Mouse (Mus musculus) neural tube, embryonic 13.5 days (tissue): ENCODE measurements at regions not wholly inside any gene's neighbourhood (a gene's known extent, or its start where the extent isn't known, plus 50 kb on each side); places are given as distances from the start of the nearest gene placed in this dataset.
A peak's percentile ranks its signal among the peaks of the same experiment; 100 is the strongest.
"Not testable (repeated sequence)": the region's sequence is repeated elsewhere in the genome, so short reads cannot be mapped to it uniquely, and the experiment has no call there.

Source experiments
- ATAC-seq: fragments of 200-750 bp; cut with Nextera tagmentation; 2 replicates; pipeline ENCODE4 v1.8.0; 2017; ENCODE audit warnings: low read depth, mild to moderate bottlenecking, moderate TSS enrichment, moderate library complexity
- H3K27ac ChIP-seq: fragments of 300-500 bp; sonication (generic); replicated peaks from 2 replicates; pipeline ENCODE4 v1.5.1; 2015; ENCODE audit warnings: moderate library complexity, mild to moderate bottlenecking, inconsistent platforms
- H3K27me3 ChIP-seq: fragments of 300-500 bp; sonication (generic); 2 replicates; pipeline ENCODE4 v1.6.1; 2015; ENCODE audit warnings: mild to moderate bottlenecking, inconsistent platforms
- H3K36me3 ChIP-seq: fragments of 300-500 bp; sonication (generic); 2 replicates; pipeline ENCODE4 v1.6.1; 2015; ENCODE audit warnings: mild to moderate bottlenecking, inconsistent platforms
- H3K4me1 ChIP-seq: fragments of 300-500 bp; sonication (generic); replicated peaks from 2 replicates; pipeline ENCODE4 v1.6.1; 2015; ENCODE audit warnings: inconsistent platforms
- H3K4me2 ChIP-seq: fragments of 300-500 bp; sonication (generic); 2 replicates; pipeline ENCODE4 v1.6.1; 2015; ENCODE audit warnings: inconsistent platforms, mild to moderate bottlenecking, moderate library complexity
- H3K4me3 ChIP-seq: fragments of 300-500 bp; sonication (generic); 2 replicates; pipeline ENCODE4 v1.5.1; 2015; ENCODE audit warnings: mild to moderate bottlenecking, inconsistent platforms
- H3K9ac ChIP-seq: fragments of 300-500 bp; sonication (generic); 2 replicates; pipeline ENCODE4 v1.6.1; 2015; ENCODE audit warnings: moderate library complexity, mild to moderate bottlenecking, inconsistent platforms
- H3K9me3 ChIP-seq: fragments of 300-500 bp; sonication (generic); 2 replicates; pipeline ENCODE4 v1.6.1; 2016; ENCODE audit warnings: inconsistent platforms
- WGBS: fragments of 180-500 bp; shearing (Covaris S2); methylation state at CpG from one replicate; pipeline ENCODE4 v1.1.7; 2015; 5-methylcytosine and 5-hydroxymethylcytosine counted together

DNA sequence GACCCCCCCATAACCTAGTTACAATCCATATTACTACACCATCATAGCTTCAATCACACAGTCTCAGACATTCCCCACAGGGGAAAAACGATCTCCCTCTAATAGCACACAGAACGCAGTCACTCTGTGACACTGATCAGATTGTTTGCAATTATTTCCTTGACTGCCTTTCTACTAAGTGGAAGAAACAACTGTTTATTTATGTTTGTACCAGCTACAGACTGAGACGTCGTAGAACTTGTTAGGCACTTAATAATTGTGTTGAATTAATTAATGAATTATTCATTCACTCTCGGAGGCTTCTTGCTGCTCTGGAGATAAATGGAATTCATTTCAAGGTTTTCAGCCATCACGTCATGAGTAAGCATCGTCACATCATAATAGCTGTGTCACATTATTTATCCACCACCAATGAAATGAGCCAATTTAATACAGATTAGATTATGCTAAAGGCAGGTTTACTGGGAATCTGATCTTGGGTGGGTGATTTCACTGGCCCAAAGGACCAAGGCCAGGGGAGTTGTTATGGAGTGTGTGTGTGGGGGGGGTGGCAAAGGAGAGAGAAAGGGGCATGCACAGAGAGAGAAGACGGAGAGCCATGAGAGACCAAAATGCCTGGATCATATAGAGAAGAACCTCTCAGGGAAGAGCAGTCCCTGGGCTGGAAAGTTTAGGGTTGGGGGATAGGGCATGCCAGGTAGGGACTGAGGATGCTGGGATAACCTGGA lies 355.7 kb upstream of the Zwint start:
- no peak overlapping the region for H3K9ac ChIP-seq
- H3K4me1 ChIP-seq: no peaks in the 10 kb centered on the region
- no peak; the same call in 1 of the 2 replicates for ATAC-seq
- H3K9me3 ChIP-seq: no peaks in the 10 kb centered on the region
- H3K4me2 ChIP-seq: no peak overlapping the region
- H3K27ac ChIP-seq: no peak overlapping the region
- 37% methylated on average over 8 of the region's 8 CpGs for WGBS
- no peaks in the 10 kb centered on the region for H3K36me3 ChIP-seq
- no peaks in the 10 kb centered on the region for H3K27me3 ChIP-seq
- no peak overlapping the region for H3K4me3 ChIP-seq

DNA sequence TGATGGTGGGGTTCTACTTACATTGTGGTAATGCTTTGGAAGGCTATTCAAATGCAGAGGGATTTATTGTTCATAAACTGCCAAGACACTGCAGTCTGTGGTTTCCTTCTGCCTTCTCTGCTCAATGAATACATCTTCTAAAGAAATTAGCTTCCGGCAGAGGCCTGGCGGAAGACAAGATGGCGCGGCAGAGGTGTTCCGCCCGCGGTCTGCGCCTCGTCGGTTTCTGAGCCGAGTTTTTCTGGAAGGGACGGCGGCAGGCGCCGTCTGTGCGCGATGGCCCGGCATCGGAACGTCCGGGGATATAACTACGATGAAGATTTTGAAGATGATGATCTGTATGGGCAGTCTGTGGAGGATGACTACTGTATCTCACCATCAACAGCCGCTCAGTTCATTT lies 345.6 kb upstream of the Zwint start:
- H3K9ac ChIP-seq, H3K27ac ChIP-seq, H3K4me1 ChIP-seq, ATAC-seq, H3K36me3 ChIP-seq, H3K4me3 ChIP-seq, H3K9me3 ChIP-seq, H3K4me2 ChIP-seq, H3K27me3 ChIP-seq: not testable (repeated sequence)
- WGBS: 96% methylated on average over 23 of the region's 23 CpGs

DNA sequence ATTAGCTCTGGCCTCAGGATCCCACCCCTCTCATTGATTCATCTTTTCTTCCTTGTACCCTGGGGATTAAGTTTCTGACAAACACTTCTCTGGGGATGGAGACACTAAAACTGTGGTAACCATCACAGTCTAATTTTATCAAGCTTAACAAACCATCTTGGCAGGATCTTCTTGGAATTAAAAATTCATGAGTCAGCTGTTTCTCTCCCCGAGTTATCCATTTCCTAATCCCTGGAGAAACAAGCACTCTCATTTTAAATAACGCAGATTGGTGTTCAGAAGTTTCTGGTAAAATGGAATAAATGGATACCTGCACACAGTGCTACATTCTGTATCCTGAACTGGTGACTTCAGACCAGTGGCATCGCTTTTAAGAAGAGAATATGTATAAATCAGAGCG lies 336.3 kb upstream of the Zwint start:
- no peak overlapping the region for H3K9ac ChIP-seq
- H3K4me3 ChIP-seq: no peak overlapping the region
- H3K27me3 ChIP-seq: no peaks in the 10 kb centered on the region
- H3K4me1 ChIP-seq: no peaks in the 10 kb centered on the region
- ATAC-seq: no peak
- H3K4me2 ChIP-seq: no peak overlapping the region
- 74% methylated on average over 4 of the region's 4 CpGs for WGBS
- no peaks in the 10 kb centered on the region for H3K9me3 ChIP-seq
- H3K36me3 ChIP-seq: no peaks in the 10 kb centered on the region
- H3K27ac ChIP-seq: no peak overlapping the region

DNA sequence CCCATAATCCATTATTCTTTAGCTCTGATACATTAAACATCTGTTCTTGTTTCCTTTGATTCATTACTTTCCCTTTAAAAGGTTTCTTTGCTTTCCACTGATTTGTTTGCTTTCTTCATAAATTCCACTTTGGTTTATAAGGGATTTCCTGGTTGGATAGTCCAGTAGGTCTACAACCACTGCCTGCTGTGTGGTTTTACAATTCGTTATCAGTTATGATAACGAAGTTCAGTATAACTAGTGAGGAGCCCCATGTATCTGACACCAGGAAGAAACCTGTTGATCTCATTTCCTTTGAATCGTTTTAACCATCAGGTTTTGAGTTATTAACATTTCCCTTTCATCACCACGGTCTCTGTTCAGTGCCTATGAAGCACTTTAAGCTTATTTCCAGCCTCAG lies 334.3 kb upstream of the Zwint start:
- 82% methylated on average over 4 of the region's 4 CpGs for WGBS
- Histone ChIP-seq H3K27ac (no peak overlapping the region), H3K4me3 (no peak overlapping the region), H3K36me3 (no peaks in the 10 kb centered on the region), H3K27me3 (no peaks in the 10 kb centered on the region), H3K4me1 (no peaks in the 10 kb centered on the region), H3K4me2 (no peak overlapping the region), H3K9ac (no peak overlapping the region), H3K9me3 (no peaks in the 10 kb centered on the region)
- ATAC-seq: no peak

DNA sequence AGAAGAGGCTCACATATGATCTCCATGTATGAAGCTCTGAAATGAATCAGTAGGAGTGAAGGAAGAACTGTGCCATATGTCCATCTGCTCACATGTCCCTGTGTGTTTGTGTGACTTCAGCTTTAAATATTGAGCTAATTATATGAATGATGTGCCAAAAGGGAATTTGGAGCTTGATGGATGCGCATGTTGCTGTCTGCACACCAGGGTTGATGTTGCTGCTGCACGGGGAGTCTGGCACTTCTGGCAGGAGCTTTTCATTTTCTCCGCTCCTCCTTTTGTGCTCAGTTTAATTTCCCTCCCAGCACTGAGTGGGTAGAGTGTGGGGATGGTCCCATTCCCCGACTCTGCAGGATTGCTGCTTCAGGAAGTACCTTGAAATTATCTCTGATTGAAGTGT lies 328.0 kb upstream of the Zwint start:
- Histone ChIP-seq H3K9me3 (no peaks in the 10 kb centered on the region), H3K4me2 (no peak overlapping the region), H3K27ac (no peak overlapping the region), H3K36me3 (no peaks in the 10 kb centered on the region), H3K9ac (no peak overlapping the region), H3K4me3 (no peak overlapping the region), H3K4me1 (no peaks in the 10 kb centered on the region), H3K27me3 (no peaks in the 10 kb centered on the region)
- peak; percentile 36; the same call in 1 of the 2 replicates for ATAC-seq
- 33% methylated on average over 4 of the region's 4 CpGs for WGBS

DNA sequence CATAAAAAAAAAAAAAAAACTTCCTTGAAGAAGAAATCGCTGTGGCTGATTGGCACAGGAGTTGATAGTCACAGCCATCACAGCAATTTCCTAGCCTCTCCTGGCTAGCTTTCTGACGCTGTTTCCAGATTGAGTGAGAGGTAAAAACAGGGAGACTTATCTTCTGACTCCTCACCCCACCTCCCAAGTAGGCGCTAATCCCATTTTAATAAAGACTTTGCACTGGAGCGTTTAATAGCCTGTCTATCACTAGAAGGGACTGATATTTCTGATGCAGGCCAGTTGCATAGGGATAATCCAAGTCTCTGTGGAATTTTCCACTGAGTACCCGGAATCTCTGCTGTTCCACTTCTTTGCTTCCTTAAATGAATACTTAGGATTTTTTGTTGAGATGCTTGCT lies 307.4 kb upstream of the Zwint start:
- Histone ChIP-seq H3K9ac (no peak overlapping the region), H3K4me3 (no peak overlapping the region), H3K4me2 (no peak overlapping the region), H3K9me3 (no peaks in the 10 kb centered on the region), H3K4me1 (no peaks in the 10 kb centered on the region), H3K27me3 (no peaks in the 10 kb centered on the region), H3K27ac (no peak overlapping the region), H3K36me3 (no peaks in the 10 kb centered on the region)
- ATAC-seq: no peak
- 84% methylated on average over 5 of the region's 5 CpGs for WGBS

DNA sequence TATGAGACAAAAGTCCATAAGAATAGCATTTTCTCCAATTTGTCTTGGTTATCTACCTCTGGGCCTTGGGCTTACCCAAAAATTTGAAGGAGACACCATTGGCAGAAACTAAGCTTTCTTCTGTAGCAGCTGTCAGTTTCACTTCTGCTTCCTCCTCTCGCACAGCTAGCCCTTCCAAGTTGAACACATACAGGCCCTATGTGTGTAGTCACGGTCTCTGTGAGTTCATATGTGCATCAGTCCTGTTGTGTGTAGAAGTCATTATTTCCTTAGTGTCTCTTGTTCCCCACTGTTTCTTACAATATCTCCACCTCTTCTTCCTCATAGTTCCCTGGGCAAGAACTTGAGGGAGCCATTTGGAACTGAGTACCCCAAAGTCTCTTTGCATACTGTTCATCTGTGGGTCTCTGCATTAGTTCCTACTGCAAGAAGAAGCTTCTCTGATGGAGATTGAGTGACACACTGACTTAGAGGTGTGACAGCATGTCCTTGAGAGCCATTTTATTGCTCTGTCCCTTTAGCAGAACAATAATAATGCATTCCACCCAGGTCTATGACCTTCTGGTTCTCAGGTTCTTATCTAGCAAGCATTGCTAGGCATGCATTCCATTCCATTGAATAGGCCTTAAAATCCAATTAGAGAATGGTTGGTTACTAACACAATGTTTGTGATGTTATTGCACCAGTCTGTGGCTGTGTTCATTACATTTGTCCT lies 306.5 kb upstream of the Zwint start:
- Histone ChIP-seq H3K9me3 (no peaks in the 10 kb centered on the region), H3K4me2 (no peak overlapping the region), H3K4me3 (no peak overlapping the region), H3K27ac (no peak overlapping the region), H3K27me3 (no peaks in the 10 kb centered on the region), H3K4me1 (no peaks in the 10 kb centered on the region), H3K9ac (no peak overlapping the region), H3K36me3 (no peaks in the 10 kb centered on the region)
- WGBS: 91% methylated on average over 2 of the region's 2 CpGs
- ATAC-seq: no peak

DNA sequence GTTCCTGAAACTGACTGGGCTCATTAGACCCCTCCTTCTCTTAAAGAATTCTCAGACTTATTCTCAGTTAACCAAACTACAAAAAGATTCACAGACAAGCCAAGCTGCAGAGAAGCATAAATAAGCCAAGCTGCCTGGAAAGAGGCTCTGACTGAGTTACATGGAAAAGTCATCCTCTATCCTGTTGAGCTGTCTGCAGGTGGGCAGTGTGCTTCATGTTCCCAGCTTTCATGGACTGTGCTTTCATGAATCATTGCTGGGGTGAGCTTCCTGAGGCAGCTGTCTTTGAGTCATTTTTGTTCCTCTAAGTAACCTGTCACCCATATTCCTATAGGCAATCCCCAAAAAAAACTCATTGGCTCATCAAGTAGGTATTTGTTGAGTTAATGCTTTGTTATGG lies 301.8 kb upstream of the Zwint start:
- Histone ChIP-seq H3K4me3 (no peak overlapping the region), H3K4me1 (no peaks in the 10 kb centered on the region), H3K27me3 (no peaks in the 10 kb centered on the region), H3K9ac (no peak overlapping the region), H3K36me3 (no peaks in the 10 kb centered on the region), H3K27ac (no peak overlapping the region), H3K9me3 (no peaks in the 10 kb centered on the region), H3K4me2 (no peak overlapping the region)
- no peak for ATAC-seq

DNA sequence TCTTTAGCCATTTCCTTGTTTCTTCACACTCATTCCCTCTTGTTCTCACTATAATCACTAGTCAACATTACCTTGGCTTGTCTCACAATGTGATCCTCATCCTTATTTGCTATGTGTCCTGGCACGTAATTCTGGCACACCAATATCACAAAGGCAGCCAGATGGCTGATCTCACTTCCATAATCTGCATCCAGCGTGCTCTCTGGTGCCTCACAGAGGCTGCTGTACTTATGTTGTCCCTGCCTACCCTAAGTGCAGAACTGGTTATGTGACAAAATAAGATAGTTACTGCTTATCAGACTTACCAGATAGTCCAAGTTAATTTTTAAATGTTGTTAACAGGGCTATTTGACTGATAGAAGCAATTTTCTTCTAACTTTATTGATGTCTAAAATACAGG lies 301.1 kb upstream of the Zwint start:
- ATAC-seq: no peak

DNA sequence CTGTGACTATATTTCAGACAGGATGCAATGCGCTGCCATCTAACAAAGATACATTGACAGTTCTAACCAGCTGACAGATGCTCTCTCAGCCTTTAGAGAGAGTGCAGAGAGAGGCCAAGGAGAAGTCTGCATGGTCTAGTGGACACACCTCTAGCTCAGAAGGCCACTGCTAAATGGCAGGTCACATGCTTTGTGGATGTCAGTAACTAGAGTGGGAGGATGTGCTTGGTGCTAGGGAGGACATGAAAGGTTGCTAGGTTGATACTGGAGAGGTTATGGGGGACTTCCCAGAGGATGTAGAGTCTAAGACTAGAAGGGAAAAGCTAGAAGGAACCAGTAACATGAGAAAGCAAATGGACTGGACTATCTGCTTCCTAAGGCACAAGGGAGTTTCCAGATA lies 271.3 kb upstream of the Zwint start:
- H3K36me3 ChIP-seq: no peaks in the 10 kb centered on the region
- H3K4me1 ChIP-seq: no peaks in the 10 kb centered on the region
- no peak overlapping the region for H3K4me3 ChIP-seq
- no peak for ATAC-seq
- H3K9me3 ChIP-seq: no peaks in the 10 kb centered on the region
- 75% methylated on average over 1 of the region's 1 CpGs for WGBS
- H3K27me3 ChIP-seq: no peaks in the 10 kb centered on the region
- no peak overlapping the region for H3K9ac ChIP-seq
- H3K27ac ChIP-seq: no peak overlapping the region
- no peak overlapping the region for H3K4me2 ChIP-seq

More for the DNA sequence above, 301.1 kb upstream of the Zwint start:
- no peak overlapping the region for H3K9ac ChIP-seq
- no peak overlapping the region for H3K4me2 ChIP-seq
- H3K4me1 ChIP-seq: no peaks in the 10 kb centered on the region
- 83% methylated on average over 2 of the region's 2 CpGs for WGBS
- no peak overlapping the region for H3K4me3 ChIP-seq
- H3K27ac ChIP-seq: no peak overlapping the region
- H3K27me3 ChIP-seq: no peaks in the 10 kb centered on the region
- no peaks in the 10 kb centered on the region for H3K36me3 ChIP-seq
- H3K9me3 ChIP-seq: no peaks in the 10 kb centered on the region

DNA sequence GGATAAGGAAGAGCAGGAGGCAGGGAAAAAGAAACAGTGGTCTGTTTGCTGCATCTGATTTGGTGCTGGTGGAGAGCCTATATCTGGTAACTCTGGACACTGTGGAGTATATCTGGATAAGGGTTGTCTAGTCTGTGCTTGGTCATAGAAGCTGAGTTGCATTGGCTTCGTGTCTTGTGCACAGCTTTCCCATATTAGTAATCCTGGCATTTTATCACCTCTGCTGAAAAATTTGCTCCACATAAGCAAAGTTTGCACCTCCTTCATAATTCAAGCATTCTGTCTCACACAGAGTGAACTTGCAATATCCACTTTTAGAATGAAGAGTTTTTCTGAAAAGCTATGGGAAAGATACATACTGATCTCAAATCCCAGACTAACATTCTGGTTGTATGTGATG lies 269.8 kb upstream of the Zwint start:
- H3K27ac ChIP-seq: no peak overlapping the region
- H3K4me2 ChIP-seq: no peak overlapping the region
- ATAC-seq: no peak
- H3K36me3 ChIP-seq: no peaks in the 10 kb centered on the region
- WGBS: 65% methylated on average over 1 of the region's 1 CpGs
- no peaks in the 10 kb centered on the region for H3K4me1 ChIP-seq
- no peaks in the 10 kb centered on the region for H3K9me3 ChIP-seq
- H3K9ac ChIP-seq: no peak overlapping the region
- H3K4me3 ChIP-seq: no peak overlapping the region
- H3K27me3 ChIP-seq: no peaks in the 10 kb centered on the region

DNA sequence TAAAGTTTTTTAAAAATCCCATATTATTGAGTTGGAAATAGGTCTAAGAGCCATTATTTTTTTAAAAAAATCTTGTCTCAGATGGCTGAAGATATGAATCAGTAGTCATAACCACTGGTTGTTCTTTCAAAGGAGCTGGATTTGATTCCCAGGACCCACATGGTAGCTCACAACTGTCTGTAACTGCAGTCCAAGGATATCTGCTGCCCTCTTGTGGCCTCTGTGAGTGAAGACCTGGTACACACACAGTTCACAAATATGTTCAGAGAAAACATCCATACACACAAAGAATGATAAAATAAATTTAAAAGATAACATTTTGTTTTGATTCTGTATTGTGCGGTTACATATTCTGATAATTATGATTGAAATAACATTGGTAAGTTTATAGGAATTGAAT lies 263.2 kb upstream of the Zwint start:
- WGBS: 96% methylated on average over 1 of the region's 1 CpGs
- H3K9me3 ChIP-seq: peaks cover 6% of the 10 kb centered on the region; the same call in 1 of the 2 replicates
- H3K4me2 ChIP-seq: no peak overlapping the region
- no peaks in the 10 kb centered on the region for H3K4me1 ChIP-seq
- no peak overlapping the region for H3K9ac ChIP-seq
- no peak overlapping the region for H3K27ac ChIP-seq
- no peaks in the 10 kb centered on the region for H3K36me3 ChIP-seq
- H3K4me3 ChIP-seq: no peak overlapping the region
- no peaks in the 10 kb centered on the region for H3K27me3 ChIP-seq
- ATAC-seq: no peak
